Mouse (Mus musculus) cerebellum, adult 2 months (tissue): ENCODE data around the gene Tradd.
A peak's percentile ranks its signal among the peaks of the same experiment; 100 is the strongest.

Experiments
- CTCF ChIP-seq: fragments of 200-500 bp; IDR thresholded peaks from 2 replicates; pipeline ENCODE4 v1.5.1; 2011; ENCODE audit warnings: low read depth, mild to moderate bottlenecking, control low read depth, low read length, moderate library complexity, borderline replicate concordance; ENCODE audit not compliant: insufficient read depth
- POLR2A ChIP-seq: fragments of 200-500 bp; IDR thresholded peaks from 2 replicates; pipeline ENCODE4 v1.6.1; 2011; ENCODE audit warnings: low read length, control low read depth, borderline replicate concordance; ENCODE audit not compliant: insufficient read depth

- peak; percentile 80 for TF ChIP-seq CTCF
- TF ChIP-seq POLR2A: no peak
These were observed 4.6 kb downstream of the Tradd start for GRCm38 (mm10) chr8:105259721-105260320.
